Mouse (Mus musculus): ENCODE measurements around the gene Rnpepl1. TPM values are rescaled to one million over a fixed set of nuclear protein-coding genes. Genes with fewer than 3 reads are reported as not detected.
A peak's percentile ranks its signal among the peaks of the same experiment; 100 is the strongest.

Rnpepl1 gene
- 10 to 100 TPM; 71.2 to 90.8 TPM for total RNA-seq (2021)
- 524 and 593 TPM in 2 replicates for polyA plus RNA-seq (2012; rRNA removed)
- long read RNA-seq, transcript Rnpepl1-201 (11 exons, 3,337 nt) = major isoform, 38 of 76 reads
- long read RNA-seq, partial matches to known transcripts = 15 of 76 reads
- long read RNA-seq, other reads (novel, unspliced or antisense) = 23 of 76 reads

- DNase-seq = peak; percentile 90
Observed at GRCm38 (mm10) chr1:92910239-92910885, at the start of gene Rnpepl1. Gene Rnpepl1 (plus strand): TSS chr1:92910783.

- no peak for DNase-seq
Observed at GRCm38 (mm10) chr1:92861503-92861902, 49.1 kb upstream of the Rnpepl1 start.

- no peak for DNase-seq
Observed at GRCm38 (mm10) chr1:92863268-92863667, 47.3 kb upstream of the Rnpepl1 start.

- no peak for DNase-seq
Observed at GRCm38 (mm10) chr1:92866170-92866569, 44.4 kb upstream of the Rnpepl1 start.

GRCm38 (mm10) chr1:92869985-92870384, 40.6 kb upstream of the Rnpepl1 start:
- no peak for DNase-seq

GRCm38 (mm10) chr1:92872666-92873065, 37.9 kb upstream of the Rnpepl1 start:
- no peak for DNase-seq

- DNase-seq = no peak
Observed at GRCm38 (mm10) chr1:92874011-92874410, 36.6 kb upstream of the Rnpepl1 start.

- no peak for DNase-seq
Observed at GRCm38 (mm10) chr1:92875360-92876111, 35.0 kb upstream of the Rnpepl1 start.

- DNase-seq = no peak
Observed at GRCm38 (mm10) chr1:92877431-92877978, 33.1 kb upstream of the Rnpepl1 start.

GRCm38 (mm10) chr1:92878066-92878741, 32.4 kb upstream of the Rnpepl1 start:
- DNase-seq = no peak

- DNase-seq = no peak
Observed at GRCm38 (mm10) chr1:92879266-92879665, 31.3 kb upstream of the Rnpepl1 start.

- DNase-seq = no peak
Observed at GRCm38 (mm10) chr1:92880101-92880500, 30.5 kb upstream of the Rnpepl1 start.

- DNase-seq = no peak
Observed at GRCm38 (mm10) chr1:92881982-92882381, 28.6 kb upstream of the Rnpepl1 start.

GRCm38 (mm10) chr1:92888901-92889655, 21.5 kb upstream of the Rnpepl1 start:
- DNase-seq = no peak

- no peak for DNase-seq
Observed at GRCm38 (mm10) chr1:92892791-92893190, 17.8 kb upstream of the Rnpepl1 start.

- peak; percentile 24 for DNase-seq
Observed at GRCm38 (mm10) chr1:92893896-92894295, 16.7 kb upstream of the Rnpepl1 start.

- DNase-seq = peak; percentile 82
Observed at GRCm38 (mm10) chr1:92895089-92895488, 15.5 kb upstream of the Rnpepl1 start.

GRCm38 (mm10) chr1:92902786-92903185, 7.8 kb upstream of the Rnpepl1 start, which contains the start of gene Ankmy1:
Gene Ankmy1 (minus strand): TSS chr1:92902906.
- DNase-seq = peak; percentile 81

- peak; percentile 63 for DNase-seq
Observed at GRCm38 (mm10) chr1:92903627-92904026, 7.0 kb upstream of the Rnpepl1 start.

- DNase-seq = no peak
Observed at GRCm38 (mm10) chr1:92905703-92906310, 4.8 kb upstream of the Rnpepl1 start.
